Mouse (Mus musculus): Measurements from ENCODE around the gene Sap30bp.

- TF ChIP-seq CTCF (IDR thresholded peaks at IDR 0.05; ENCODE audit: borderline replicate concordance, insufficient read depth, low read depth, low read length) (no peak), POLR2A (IDR thresholded peaks at IDR 0.05; ENCODE audit: borderline replicate concordance, insufficient read depth, low read length) (no peak)
Measured at GRCm38 (mm10) chr11:115959018-115959417, 25.9 kb downstream of the Sap30bp start.
